Mouse (Mus musculus) heart, embryonic 10.5 days (tissue): ENCODE measurements at regions not wholly inside any gene's neighbourhood (a gene's known extent, or its start where the extent isn't known, plus 50 kb on each side); places are given as distances from the start of the nearest gene placed in this dataset.
A peak's percentile ranks its signal among the peaks of the same experiment; 100 is the strongest.

Source experiments
- DNase-seq: peaks from one replicate; pipeline ENCODE4 v3.0.0-alpha.2; 2017; ENCODE audit warnings: low spot score
- H3K27ac ChIP-seq: fragments of 300-500 bp; sonication (generic); 2 replicates; pipeline ENCODE4 v1.5.1; 2016; ENCODE audit warnings: mild to moderate bottlenecking
- H3K27me3 ChIP-seq: fragments of 300-500 bp; sonication (generic); 2 replicates; pipeline ENCODE4 v1.6.1; 2016; ENCODE audit warnings: mild to moderate bottlenecking; ENCODE audit not compliant: poor library complexity, insufficient read depth, severe bottlenecking
- H3K36me3 ChIP-seq: fragments of 300-500 bp; sonication (generic); 2 replicates; pipeline ENCODE4 v1.6.1; 2016; ENCODE audit warnings: mild to moderate bottlenecking, moderate library complexity
- H3K4me1 ChIP-seq: fragments of 300-500 bp; sonication (generic); 2 replicates; pipeline ENCODE4 v1.6.1; 2016; ENCODE audit warnings: mild to moderate bottlenecking
- H3K4me3 ChIP-seq: fragments of 300-500 bp; sonication (generic); 2 replicates; pipeline ENCODE4 v1.5.1; 2016; ENCODE audit warnings: mild to moderate bottlenecking, moderate library complexity
- H3K9me3 ChIP-seq: fragments of 300-500 bp; sonication (generic); 2 replicates; pipeline ENCODE4 v1.6.1; 2016; ENCODE audit warnings: mild to moderate bottlenecking, moderate library complexity
- WGBS: fragments of 180-500 bp; shearing (Covaris S2); methylation state at CpG from one replicate; pipeline ENCODE4 v1.1.7; 2016; 5-methylcytosine and 5-hydroxymethylcytosine counted together

GRCm38 (mm10) chr15:61618638-61619500 lies 696.1 kb upstream of the A1bg start:
- Histone ChIP-seq H3K4me3 (no peak overlapping the region), H3K27ac (no peak overlapping the region), H3K9me3 (no peaks in the 10 kb centered on the region), H3K27me3 (no peaks in the 10 kb centered on the region), H3K4me1 (no peaks in the 10 kb centered on the region), H3K36me3 (no peaks in the 10 kb centered on the region)
- 72% methylated on average over 8 of the region's 8 CpGs for WGBS
- no peak for DNase-seq

GRCm38 (mm10) chr15:61610662-61611061 lies 687.9 kb upstream of the A1bg start:
- WGBS: 88% methylated on average over 3 of the region's 3 CpGs
- no peak for DNase-seq
- no peak overlapping the region for H3K4me3 ChIP-seq
- H3K4me1 ChIP-seq: peaks cover 3% of the 10 kb centered on the region; the same call in 1 of the 2 replicates
- H3K9me3 ChIP-seq: no peaks in the 10 kb centered on the region
- no peaks in the 10 kb centered on the region for H3K27me3 ChIP-seq
- H3K27ac ChIP-seq: no peak overlapping the region
- no peaks in the 10 kb centered on the region for H3K36me3 ChIP-seq

- DNase-seq: no peak
- WGBS: 64% methylated on average over 6 of the region's 6 CpGs
- H3K4me1 ChIP-seq: peaks cover 3% of the 10 kb centered on the region; the same call in 1 of the 2 replicates
- no peak overlapping the region for H3K4me3 ChIP-seq
- no peaks in the 10 kb centered on the region for H3K27me3 ChIP-seq
- no peaks in the 10 kb centered on the region for H3K9me3 ChIP-seq
- no peak overlapping the region for H3K27ac ChIP-seq
- H3K36me3 ChIP-seq: no peaks in the 10 kb centered on the region
Observed at GRCm38 (mm10) chr15:61609656-61610055, 686.8 kb upstream of the A1bg start.

- no peaks in the 10 kb centered on the region for H3K36me3 ChIP-seq
- no peak overlapping the region for H3K4me3 ChIP-seq
- no peak overlapping the region for H3K27ac ChIP-seq
- peaks cover 3% of the 10 kb centered on the region; the same call in 1 of the 2 replicates for H3K4me1 ChIP-seq
- WGBS: 53% methylated on average over 6 of the region's 6 CpGs
- H3K27me3 ChIP-seq: no peaks in the 10 kb centered on the region
- DNase-seq: no peak
- no peaks in the 10 kb centered on the region for H3K9me3 ChIP-seq
Observed at GRCm38 (mm10) chr15:61608301-61608731, 685.5 kb upstream of the A1bg start.

- no peak for DNase-seq
- H3K36me3 ChIP-seq: no peaks in the 10 kb centered on the region
- no peaks in the 10 kb centered on the region for H3K9me3 ChIP-seq
- H3K4me3 ChIP-seq: peak overlapping the region; percentile 29
- WGBS: 39% methylated on average over 6 of the region's 6 CpGs
- H3K4me1 ChIP-seq: no peaks in the 10 kb centered on the region; the same call in 1 of the 2 replicates
- H3K27ac ChIP-seq: peak overlapping the region; percentile 13; the same call in 1 of the 2 replicates
- no peaks in the 10 kb centered on the region for H3K27me3 ChIP-seq
Observed at GRCm38 (mm10) chr15:61599734-61600133, 676.9 kb upstream of the A1bg start.

- WGBS: 74% methylated on average over 4 of the region's 4 CpGs
- Histone ChIP-seq H3K4me1 (no peaks in the 10 kb centered on the region; the same call in 1 of the 2 replicates), H3K4me3 (no peak overlapping the region), H3K27me3 (no peaks in the 10 kb centered on the region), H3K36me3 (no peaks in the 10 kb centered on the region), H3K9me3 (no peaks in the 10 kb centered on the region), H3K27ac (no peak overlapping the region)
- DNase-seq: no peak
Observed at GRCm38 (mm10) chr15:61596318-61596717, 673.5 kb upstream of the A1bg start.

- Histone ChIP-seq H3K27ac (no peak overlapping the region), H3K9me3 (no peaks in the 10 kb centered on the region), H3K36me3 (no peaks in the 10 kb centered on the region), H3K4me1 (no peaks in the 10 kb centered on the region), H3K4me3 (no peak overlapping the region), H3K27me3 (no peaks in the 10 kb centered on the region)
- 58% methylated on average over 5 of the region's 5 CpGs for WGBS
- no peak for DNase-seq
Observed at GRCm38 (mm10) chr15:61588956-61589355, 666.1 kb upstream of the A1bg start.

- no peak for DNase-seq
- Histone ChIP-seq H3K27me3 (no peaks in the 10 kb centered on the region), H3K36me3 (no peaks in the 10 kb centered on the region), H3K4me1 (no peaks in the 10 kb centered on the region), H3K4me3 (no peak overlapping the region), H3K27ac (no peak overlapping the region), H3K9me3 (no peaks in the 10 kb centered on the region)
- WGBS: 50% methylated on average over 2 of the region's 2 CpGs
Observed at GRCm38 (mm10) chr15:61582335-61582734, 659.5 kb upstream of the A1bg start.

- DNase-seq: no peak
Observed at GRCm38 (mm10) chr15:61563347-61563746, 640.5 kb upstream of the A1bg start.

GRCm38 (mm10) chr15:61562252-61562651 lies 639.4 kb upstream of the A1bg start:
- H3K4me3 ChIP-seq: no peak overlapping the region
- H3K4me1 ChIP-seq: no peaks in the 10 kb centered on the region
- no peak overlapping the region for H3K27ac ChIP-seq
- no peaks in the 10 kb centered on the region for H3K36me3 ChIP-seq
- 37% methylated on average over 2 of the region's 2 CpGs for WGBS
- no peak for DNase-seq
- H3K9me3 ChIP-seq: no peaks in the 10 kb centered on the region
- H3K27me3 ChIP-seq: no peaks in the 10 kb centered on the region

More at GRCm38 (mm10) chr15:61563347-61563746, 640.5 kb upstream of the A1bg start:
- Histone ChIP-seq H3K9me3 (no peaks in the 10 kb centered on the region), H3K36me3 (no peaks in the 10 kb centered on the region), H3K4me3 (no peak overlapping the region), H3K4me1 (no peaks in the 10 kb centered on the region), H3K27ac (no peak overlapping the region), H3K27me3 (no peaks in the 10 kb centered on the region)

GRCm38 (mm10) chr15:61553908-61554307 lies 631.1 kb upstream of the A1bg start:
- Histone ChIP-seq H3K36me3 (no peaks in the 10 kb centered on the region), H3K27ac (peak overlapping the region; percentile 42; the same call in 1 of the 2 replicates), H3K9me3 (no peaks in the 10 kb centered on the region), H3K4me3 (no peak overlapping the region), H3K27me3 (no peaks in the 10 kb centered on the region), H3K4me1 (0 out of 2 replicates have a peak, but pooled peaks cover 3% of the 10 kb centered on the region)
- DNase-seq: no peak
- 45% methylated on average over 2 of the region's 2 CpGs for WGBS

GRCm38 (mm10) chr15:61553081-61553680 lies 630.4 kb upstream of the A1bg start:
- Histone ChIP-seq H3K9me3 (no peaks in the 10 kb centered on the region), H3K4me3 (no peak overlapping the region), H3K27ac (peak overlapping the region; percentile 42; the same call in 1 of the 2 replicates), H3K36me3 (no peaks in the 10 kb centered on the region), H3K4me1 (0 out of 2 replicates have a peak, but pooled peaks cover 3% of the 10 kb centered on the region), H3K27me3 (no peaks in the 10 kb centered on the region)
- WGBS: 66% methylated on average over 8 of the region's 8 CpGs
- no peak for DNase-seq

- WGBS: 83% methylated on average over 5 of the region's 5 CpGs
- Histone ChIP-seq H3K4me1 (0 out of 2 replicates have a peak, but pooled peaks cover 3% of the 10 kb centered on the region), H3K27ac (no peak overlapping the region), H3K4me3 (no peak overlapping the region), H3K27me3 (no peaks in the 10 kb centered on the region), H3K36me3 (no peaks in the 10 kb centered on the region), H3K9me3 (no peaks in the 10 kb centered on the region)
- DNase-seq: no peak
Observed at GRCm38 (mm10) chr15:61551206-61551605, 628.4 kb upstream of the A1bg start.
